Mouse (Mus musculus): ENCODE measurements at regions not wholly inside any gene's neighbourhood (a gene's known extent, or its start where the extent isn't known, plus 50 kb on each side); places are given as distances from the start of the nearest gene placed in this dataset.
"Not testable (repeated sequence)": the region's sequence is repeated elsewhere in the genome, so short reads cannot be mapped to it uniquely, and the experiment has no call there.

DNA sequence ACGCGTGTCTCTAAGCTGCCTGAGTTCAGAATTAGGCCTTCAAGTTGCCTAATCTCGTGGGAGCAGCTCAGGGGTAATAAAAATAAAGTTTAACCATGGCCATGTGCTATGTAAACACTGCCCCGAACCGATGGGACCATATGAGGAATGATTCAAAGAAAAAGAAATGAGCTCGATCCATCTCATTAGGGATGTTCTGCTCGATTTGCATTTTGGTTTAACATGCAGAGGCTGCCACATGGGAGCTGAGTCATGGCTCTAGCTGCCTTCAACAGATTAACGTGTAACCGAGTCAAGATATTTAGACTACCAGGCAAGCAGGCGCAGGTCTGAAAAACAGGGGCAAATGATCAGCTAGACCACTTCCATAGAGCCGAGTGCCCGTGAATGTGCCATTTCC, 323.8 kb upstream of the Tmpo start:
- intact Hi-C loops (cut with DNase I), result no loop called here
- DNase-seq, result no peak

DNA sequence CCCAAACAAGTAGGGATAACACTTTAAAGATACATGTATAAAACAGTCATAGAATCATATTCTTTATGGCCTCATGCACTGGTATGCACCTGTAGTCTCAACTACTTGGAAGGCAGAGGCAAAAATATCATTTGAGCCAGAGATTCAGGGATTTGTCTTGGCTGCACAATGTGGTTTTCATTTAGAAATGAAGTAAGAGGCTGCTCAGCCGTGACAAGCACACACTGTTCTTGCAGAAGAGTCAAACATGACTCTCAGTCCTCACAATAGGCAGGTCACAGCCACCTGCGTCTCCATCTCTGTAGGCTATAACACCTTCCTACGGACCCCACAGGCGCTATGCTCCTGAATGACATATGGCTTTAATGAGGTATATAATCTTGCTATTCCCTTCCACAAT, 317.4 kb upstream of the Tmpo start:
- intact Hi-C loops (cut with DNase I), result no loop called here
- DNase-seq, result no peak

DNA sequence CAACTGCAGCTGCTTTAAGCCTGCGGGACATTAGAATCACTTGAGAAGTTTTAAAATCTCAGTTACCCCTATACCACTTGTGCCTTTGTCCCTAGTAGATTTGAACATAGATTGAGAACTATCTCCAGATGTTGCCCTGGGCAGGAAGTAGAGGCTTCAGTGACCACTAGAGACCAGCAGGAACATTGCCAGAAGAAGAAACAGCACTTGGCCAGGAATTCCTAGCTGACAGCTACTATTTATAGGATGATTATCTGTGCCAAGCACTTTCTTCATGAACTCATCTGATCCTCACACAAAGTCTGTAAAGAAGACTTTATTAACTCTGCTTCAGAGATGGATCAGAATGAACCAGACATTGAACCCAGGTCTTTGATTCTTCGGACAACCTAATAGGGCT, 283.6 kb upstream of the Tmpo start:
- no peak for DNase-seq
- intact Hi-C loops (cut with DNase I), result no loop called here

DNA sequence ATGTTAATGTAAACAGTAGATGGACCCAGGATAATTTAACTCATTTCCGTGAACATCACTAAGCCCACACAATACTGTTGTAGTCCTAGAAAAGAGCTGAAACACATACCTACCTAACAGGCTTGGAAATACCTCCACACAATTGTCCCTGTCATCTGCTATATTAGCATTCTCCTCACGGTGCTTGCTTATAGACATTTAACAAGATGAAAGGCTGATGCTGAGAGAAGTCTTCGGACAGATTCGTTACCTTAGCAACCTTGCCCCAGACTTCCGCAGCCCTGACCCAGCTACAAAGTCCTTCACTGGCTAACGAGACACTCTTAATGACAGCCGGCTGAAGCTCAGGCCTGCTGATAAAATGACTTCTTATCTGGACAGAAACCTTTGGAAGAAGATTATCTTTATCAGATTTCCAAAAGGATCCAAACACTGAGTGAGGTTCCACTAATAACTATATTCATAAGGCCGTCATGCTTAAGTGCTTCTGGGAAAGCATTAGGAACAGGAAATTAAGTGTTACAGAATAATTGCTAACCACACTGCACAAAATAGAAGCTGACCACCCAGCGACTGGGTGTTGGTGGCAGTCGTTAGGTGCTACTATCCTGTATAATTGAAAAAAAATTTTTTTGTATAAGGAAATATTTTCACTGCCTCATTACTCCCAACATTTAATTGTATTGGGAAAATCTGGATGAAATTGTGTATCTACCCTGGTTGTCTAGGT, 267.0 kb upstream of the Tmpo start:
- DNase-seq, result no peak
- intact Hi-C loops (cut with DNase I), result no loop called here

DNA sequence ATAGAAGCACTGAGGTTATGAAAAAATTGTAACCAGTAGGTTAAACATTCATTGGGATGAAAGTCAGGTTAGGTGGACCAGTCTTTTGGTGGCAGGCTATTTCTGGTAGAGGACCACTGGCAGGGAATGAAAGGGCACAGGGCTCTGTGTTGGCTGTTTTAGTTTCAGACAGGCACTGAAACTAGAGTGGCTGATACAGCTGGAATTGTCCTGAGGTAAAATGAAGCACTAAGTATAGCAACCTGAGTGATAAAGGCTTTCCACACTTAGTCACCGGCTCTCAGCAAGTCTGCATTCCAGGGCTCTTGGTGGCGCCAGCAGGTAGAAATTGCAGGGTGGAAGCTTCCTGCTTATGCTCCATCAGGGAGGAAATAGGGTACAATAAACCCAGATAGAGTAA, 262.2 kb upstream of the Tmpo start:
- no peak for DNase-seq
- intact Hi-C loops (cut with DNase I), result no loop called here

DNA sequence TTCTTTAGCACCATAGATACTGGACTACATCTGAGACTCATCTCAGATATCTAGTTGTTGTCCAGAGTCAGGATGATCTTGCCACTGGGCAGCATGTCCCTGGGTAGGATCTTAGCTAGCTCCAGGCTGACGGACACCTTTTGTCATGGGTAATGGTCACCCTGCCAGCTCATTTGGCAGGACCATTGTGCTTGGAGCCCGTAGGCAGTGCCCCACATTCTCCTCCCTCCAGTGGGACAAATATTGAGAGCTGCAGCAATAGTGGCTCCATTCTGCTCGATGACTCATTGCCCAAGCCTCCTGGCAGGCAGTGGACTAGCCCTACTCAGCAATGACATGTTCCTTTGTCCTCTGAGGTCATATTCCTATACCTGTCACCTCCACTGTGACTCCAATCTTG, 258.9 kb upstream of the Tmpo start:
- no peak for DNase-seq
- intact Hi-C loops (cut with DNase I), result no loop called here

DNA sequence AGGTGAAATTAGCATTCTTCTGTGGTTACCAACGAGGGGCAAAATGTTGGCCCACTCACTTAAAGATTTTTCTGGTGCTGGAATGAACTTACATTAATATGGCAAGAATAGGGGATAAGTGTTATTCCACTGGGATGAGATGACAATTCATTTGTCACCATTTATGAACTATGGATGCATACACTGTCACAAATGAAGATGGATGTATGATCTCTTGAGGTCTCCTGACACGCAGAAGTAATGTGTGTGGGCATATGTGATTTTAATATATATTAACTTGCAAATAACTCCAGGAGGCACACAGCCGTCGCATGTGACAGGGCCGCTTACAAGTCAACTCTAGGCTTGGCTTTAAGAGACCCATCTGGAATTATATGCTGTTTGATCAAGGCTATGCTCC, 256.8 kb upstream of the Tmpo start:
- no peak for DNase-seq
- intact Hi-C loops (cut with DNase I), result no loop called here

DNA sequence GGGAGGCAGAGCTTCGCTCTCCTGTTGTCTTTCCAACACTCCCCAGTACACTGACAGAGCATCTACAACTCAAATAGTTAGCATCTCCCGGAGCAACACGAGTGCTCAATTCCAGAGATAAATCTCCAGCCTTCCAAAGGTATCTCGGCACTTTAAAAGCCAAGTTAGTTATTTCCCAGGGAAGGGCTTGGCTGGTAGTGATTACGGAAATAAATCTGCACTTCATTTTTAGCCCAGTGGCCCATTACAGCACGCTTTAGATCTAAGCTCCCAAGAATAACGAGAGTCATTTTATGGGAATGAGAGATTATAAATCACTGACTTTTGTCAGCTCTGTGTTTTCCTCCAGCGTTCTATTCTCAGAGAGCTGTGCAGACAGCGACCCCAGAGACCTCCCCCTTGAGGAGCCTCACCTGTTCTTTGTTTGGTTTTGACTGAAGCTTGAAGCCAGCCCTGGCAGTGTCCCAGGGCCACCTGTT, 255.0 kb upstream of the Tmpo start:
- DNase-seq, result no peak
- intact Hi-C loops (cut with DNase I), result no loop called here

DNA sequence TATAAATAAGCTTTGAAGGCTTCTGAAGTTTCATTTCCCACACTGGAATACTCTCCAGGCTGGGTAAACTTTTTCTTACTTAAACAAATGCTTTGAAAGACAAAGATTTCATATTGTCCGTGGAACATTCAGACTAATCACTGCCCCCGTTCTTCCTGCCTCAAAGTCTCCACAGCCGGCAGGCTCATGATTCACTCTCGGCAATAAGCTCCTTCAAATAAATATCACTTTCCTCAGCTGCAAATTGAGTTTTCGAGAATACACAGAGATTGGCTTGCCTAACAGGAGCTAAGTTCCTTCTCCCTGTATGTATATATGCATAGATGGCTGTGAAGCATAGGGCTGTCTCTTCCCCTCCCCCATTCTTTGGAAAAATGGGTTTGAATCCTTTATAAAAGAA, 249.2 kb upstream of the Tmpo start:
- intact Hi-C loops (cut with DNase I), result no loop called here
- no peak for DNase-seq

DNA sequence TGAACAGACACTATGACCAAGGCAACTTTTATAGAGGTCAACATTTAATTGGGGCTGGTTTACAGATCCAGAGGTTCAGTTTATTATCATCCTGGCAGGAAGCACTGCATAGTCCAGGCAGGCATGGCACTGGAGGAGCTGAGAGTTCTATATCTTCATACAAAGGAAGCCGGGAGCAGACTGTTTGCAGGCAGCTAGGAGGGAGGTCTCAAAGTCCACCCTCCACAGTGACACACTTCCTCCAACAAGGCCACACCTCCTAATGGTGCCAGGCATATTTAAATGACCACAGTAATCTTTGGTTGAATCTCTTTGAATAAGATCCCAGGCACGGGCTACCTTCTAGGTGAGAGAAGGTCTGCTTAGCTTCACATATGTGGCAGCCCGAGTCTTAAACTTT, 245.5 kb upstream of the Tmpo start:
- intact Hi-C loops (cut with DNase I), result no loop called here
- no peak for DNase-seq

DNA sequence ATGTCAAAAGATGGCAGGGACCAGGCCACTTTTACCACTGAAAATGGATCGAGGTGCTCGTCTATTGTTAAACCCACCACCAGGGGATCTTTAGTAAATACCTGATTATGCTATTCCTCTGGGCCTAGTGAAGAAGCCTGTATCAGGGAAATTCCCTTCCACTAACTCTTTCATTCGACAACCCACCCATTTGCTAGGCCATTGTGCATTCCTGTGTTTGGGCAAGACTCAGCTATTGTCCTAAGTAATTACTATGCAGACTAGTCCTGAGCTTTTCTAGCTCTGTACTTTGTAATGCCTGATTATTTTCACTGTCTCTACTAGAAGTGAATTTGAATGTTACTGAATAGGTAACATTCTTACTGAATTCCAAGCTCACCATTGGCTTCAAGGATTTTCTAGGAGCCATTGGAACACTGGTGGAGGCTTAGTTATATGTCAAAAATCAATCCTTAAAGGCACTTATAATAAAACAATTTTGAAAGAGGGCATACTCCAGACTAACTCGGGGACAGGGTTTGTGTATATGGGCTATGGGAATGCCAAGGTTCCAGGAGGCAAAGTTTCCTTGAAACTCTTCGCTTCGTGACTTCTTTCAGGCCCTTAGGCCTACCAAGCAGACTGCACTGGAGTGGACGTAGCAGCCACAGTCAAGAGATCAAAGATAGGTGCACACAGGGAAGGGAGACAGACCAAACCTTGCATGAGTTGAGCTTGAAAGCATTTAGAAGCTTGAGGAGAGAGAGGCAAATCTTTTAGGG, 244.7 kb upstream of the Tmpo start:
- DNase-seq; intact Hi-C loops (cut with DNase I): not testable (repeated sequence)

DNA sequence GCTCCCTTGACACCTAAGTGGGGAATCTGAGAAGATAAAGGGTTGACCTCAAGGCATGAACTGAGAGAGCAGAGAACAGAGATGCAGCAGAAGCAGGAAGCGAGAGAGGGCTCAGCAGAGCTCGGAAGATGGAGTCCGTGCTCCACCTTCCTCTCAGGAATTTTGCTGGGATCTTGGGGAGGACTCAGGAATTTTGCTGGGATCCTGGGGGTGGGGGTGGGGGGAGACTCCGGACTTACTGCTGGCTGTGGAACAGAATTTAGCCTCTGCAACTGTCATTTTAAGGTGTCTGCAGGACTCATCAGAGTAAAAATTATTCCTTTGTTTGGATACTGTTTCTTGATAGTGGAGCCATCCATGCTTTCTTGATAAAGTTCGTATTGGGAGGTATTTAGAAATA, 243.7 kb upstream of the Tmpo start:
- intact Hi-C loops (cut with DNase I), result no loop called here
- DNase-seq, result no peak

DNA sequence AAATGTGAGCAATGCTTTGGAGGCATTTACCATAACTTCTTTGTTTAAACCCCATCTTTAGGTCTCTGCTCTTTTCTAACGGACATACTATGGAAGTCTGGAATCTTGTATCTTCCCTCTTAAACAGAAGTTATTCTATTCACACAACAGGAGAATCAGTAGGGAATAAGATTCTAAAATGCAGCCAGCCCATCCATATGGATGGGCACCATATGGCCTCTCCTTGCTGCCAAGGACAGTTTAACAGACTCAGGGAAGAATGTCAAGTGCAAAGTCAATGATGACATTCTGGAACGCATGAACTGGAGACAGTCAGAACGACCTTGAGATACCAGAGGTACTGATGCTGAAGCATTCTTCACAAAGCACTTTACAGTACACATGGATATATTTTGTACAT, 206.1 kb upstream of the Tmpo start:
- intact Hi-C loops (cut with DNase I), result no loop called here
- DNase-seq, result peak; percentile 34

DNA sequence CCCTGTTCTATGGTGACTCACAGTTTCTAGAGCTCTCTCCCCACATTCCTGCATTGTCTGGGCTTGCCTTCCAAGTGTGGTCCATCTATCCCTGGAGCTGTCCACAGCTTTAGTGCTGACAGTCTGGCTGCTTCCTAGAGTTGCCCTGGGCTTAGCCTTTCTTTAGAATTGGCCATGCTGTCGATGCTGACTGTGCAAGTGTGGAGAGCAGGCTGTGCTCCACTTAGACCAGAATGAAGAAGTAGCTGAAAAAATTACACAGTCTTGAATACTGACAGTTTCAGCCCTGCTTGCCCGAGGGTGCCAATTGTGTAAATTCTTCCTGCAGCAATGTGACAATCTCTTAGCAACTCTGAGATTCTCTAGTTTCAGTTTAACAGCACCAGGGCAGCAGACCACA, 203.3 kb upstream of the Tmpo start:
- peak; percentile 58 for DNase-seq

DNA sequence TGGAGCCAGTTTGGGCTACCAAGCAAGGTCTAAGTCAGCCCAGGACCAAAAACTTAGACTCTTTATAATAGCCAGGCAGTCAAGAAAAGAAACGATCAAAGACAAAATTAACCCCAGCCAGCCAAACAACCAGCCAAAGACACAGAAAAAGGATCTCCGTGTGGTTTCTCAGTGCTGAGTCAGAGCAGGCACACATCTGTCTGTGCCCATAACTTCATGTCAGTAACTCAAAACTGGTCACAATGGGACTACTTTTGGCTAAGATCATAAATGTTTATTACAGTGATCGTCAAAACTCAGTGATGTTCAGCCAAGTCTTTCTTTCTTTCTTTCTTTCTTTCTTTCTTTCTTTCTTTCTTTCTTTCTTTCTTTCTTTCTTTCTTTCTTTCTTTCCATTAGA, 195.6 kb upstream of the Tmpo start:
- intact Hi-C loops (cut with DNase I), result no loop called here

More for the DNA sequence above, 203.3 kb upstream of the Tmpo start:
- intact Hi-C loops (cut with DNase I), result no loop called here

DNA sequence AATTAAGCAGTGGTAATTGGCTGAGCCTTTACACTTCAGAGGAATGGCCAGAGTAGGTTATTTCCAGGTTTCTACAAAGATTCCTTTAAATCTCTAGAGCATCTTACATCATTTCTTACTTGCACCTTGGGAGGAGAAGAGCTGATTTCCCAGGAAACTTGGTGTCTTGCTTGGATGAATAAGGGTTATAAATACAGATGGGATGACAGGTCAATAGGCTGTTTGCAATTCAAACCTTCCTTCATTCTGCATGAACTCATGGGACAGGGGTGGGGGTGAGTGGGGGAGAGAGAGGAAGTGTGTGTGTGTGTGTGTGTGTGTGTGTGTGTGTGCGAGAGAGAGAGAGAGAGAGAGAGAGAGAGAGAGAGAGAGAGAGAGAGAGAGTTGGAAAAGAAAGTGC, 186.4 kb upstream of the Tmpo start:
- intact Hi-C loops (cut with DNase I), result no loop called here

More for the DNA sequence above, 195.6 kb upstream of the Tmpo start:
- no peak for DNase-seq

DNA sequence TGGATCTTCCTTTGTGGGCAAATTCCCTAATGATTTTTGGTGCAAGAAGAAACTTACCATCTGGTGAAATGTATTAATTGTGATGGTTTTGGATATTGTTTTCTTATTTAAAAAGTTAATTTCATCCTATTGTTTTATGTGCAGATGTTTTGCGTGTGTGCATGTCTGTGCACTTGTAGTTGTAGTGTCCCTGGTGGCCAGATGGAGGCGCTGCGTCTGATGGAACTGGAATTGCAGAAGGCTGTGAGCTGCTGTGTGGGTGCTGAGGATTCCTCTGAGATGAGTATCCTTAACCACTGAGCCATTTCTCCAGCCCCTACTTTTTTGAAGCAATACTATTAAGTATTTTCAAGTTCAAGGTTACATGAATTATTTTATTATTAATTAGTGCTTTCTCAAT, 181.5 kb upstream of the Tmpo start:
- DNase-seq, result no peak
- intact Hi-C loops (cut with DNase I), result no loop called here

More for the DNA sequence above, 186.4 kb upstream of the Tmpo start:
- DNase-seq, result no peak

DNA sequence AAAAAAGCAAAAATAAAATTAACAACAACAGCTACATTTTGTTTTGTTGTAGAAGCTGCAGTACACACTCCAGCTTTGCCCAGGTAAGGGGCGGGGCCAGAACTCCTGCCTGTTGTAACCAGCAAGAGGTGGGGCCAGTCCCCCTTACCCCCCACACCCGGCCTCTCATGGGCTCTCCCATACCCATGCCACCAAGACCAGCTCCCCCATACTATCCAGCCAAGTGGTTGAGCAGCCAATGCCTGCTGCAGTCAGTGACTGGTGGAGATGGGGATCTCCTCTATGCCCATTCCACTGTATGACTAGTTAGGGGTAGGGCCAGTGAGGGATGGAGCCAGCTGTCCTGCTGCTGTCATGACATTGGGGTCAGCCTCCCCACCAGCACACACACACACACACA, 180.5 kb upstream of the Tmpo start:
- intact Hi-C loops (cut with DNase I), result no loop called here
- no peak for DNase-seq

DNA sequence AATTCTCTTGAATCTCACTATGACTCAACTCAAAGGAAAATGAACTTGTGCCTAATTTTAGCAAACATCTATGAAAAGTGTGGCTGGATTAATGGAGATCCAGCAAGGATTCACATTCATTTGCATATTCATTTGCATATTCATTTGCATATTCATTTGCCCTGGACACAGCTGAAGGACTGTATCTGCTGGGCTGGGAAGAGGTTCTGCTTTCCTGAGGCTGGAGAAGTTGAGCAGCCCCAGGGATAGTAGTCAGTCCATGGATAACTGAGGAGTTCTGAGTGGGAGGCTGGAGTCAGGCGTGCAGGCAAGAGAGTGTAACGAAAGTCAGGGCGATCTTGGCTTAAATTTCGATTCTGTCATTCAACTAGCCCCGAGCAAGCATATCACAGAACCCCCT, 164.3 kb upstream of the Tmpo start:
- no peak for DNase-seq
- intact Hi-C loops (cut with DNase I), result no loop called here

DNA sequence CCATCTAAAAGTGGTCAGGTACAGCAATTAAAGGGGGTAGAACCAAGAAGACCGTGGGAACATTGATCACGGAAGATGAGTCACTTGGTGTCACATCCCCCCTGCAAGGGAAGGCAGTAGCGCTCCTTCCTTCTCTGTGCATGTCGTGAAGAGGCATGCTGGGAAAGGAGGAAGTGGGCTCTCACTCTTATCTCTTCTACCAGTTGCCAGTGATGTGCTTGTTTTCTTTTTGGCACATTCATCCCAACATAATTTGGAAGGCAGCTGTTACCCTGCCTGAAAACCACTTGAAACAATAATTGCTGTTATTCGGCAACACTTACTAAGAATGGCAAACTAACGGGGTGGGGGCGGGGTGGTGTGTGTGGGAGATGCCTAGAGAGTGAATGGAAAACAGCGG, 161.0 kb upstream of the Tmpo start:
- intact Hi-C loops (cut with DNase I), result no loop called here
- DNase-seq, result no peak

DNA sequence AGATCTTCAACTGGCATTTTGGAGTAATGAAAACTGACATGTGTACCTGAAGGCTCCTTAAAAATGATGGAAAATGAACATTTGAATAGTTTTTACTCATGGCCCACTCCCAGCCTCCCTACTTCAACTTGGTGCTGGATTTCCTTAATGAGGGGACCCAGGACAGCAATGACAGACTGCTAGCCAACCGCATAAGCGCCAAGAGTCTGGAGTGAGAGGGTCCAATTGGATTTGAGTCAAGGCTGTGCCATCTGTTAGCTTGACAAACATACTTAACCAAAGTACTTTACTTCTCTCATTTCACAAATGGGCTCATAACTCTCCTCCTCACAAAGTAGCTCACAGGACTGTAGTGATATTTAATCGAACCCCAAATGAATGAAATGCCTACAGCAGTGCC, 158.2 kb upstream of the Tmpo start:
- intact Hi-C loops (cut with DNase I), result no loop called here
- peak; percentile 16 for DNase-seq

DNA sequence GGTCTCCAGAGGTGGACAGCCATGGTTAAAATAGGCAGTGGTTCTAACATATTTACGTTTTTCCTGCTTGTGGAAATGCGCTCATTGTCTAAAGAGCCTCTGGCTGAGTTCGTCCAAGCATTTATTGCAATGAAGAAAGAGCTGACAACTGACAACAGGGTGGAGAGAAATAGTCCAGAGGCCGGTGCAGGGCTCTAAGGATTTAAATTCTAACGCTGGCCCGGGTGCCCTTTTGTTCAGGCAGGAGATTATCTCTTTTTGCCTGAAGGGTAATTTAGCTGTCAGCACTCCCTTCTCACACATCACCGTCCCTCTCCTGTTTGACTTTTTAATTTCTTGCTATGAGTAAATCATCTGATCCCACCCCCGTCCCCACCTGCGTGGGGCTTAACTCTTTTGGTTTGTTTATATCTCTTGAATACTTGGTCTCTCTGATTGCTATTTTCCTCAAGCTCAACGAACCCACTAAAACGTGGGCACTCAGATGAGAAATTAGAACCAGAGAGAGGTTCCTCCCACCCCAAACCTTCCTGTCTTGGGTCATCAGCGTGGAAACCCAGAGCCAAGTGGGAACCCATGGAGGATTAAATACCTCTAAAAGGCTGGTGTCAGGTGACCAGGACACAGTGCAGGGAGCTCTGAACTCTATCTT, 145.7 kb upstream of the Tmpo start:
- intact Hi-C loops (cut with DNase I), result no loop called here

More for the DNA sequence above, 145.7 kb upstream of the Tmpo start:
- DNase-seq, result no peak
